Mouse (Mus musculus) adrenal gland, postnatal 10 days (tissue): ENCODE data around the gene Prss53. TPM values are rescaled to one million over a fixed set of nuclear protein-coding genes. Genes with fewer than 3 reads are reported as not detected.
"Not testable (repeated sequence)": the region's sequence is repeated elsewhere in the genome, so short reads cannot be mapped to it uniquely, and the experiment has no call there.

ENCODE experiments used
- DNase-seq: peaks from one replicate; pipeline ENCODE4 v3.0.0; 2021; ENCODE audit warnings: mixed read lengths
- total RNA-seq, 2 experiments: library from RNA; stranded (reverse); gene quantifications; 2 replicates each; pipeline ENCODE4 v1.2.3; 2021

Gene Prss53
- total RNA-seq, 2 experiments from 2014 or later: 0.72 to 1.2 TPM

GRCm38 (mm10) chr7:127875627-127876001 is 15.2 kb downstream of the Prss53 start:
- DNase-seq: peak; percentile 95

- DNase-seq: no peak
These were observed 15.8 kb downstream of the Prss53 start for GRCm38 (mm10) chr7:127874812-127875626.

GRCm38 (mm10) chr7:127870136-127870821 is 20.5 kb downstream of the Prss53 start:
- no peak for DNase-seq

GRCm38 (mm10) chr7:127869149-127869810 is 21.5 kb downstream of the Prss53 start:
- no peak for DNase-seq

- no peak for DNase-seq
These were observed 23.1 kb downstream of the Prss53 start for GRCm38 (mm10) chr7:127867641-127868040.

- DNase-seq: no peak
These were observed 24.3 kb downstream of the Prss53 start for GRCm38 (mm10) chr7:127866434-127866833.

- no peak for DNase-seq
These were observed 32.5 kb downstream of the Prss53 start for GRCm38 (mm10) chr7:127858258-127858657.

- no peak for DNase-seq
These were observed 39.9 kb downstream of the Prss53 start for GRCm38 (mm10) chr7:127850906-127851305.

GRCm38 (mm10) chr7:127849973-127850875 is 40.5 kb downstream of the Prss53 start:
- no peak for DNase-seq

- peak; percentile 85 for DNase-seq
These were observed 48.6 kb downstream of the Prss53 start for GRCm38 (mm10) chr7:127842001-127842718.

GRCm38 (mm10) chr7:127841340-127842000 is 49.3 kb downstream of the Prss53 start:
- DNase-seq: peak; percentile 95

GRCm38 (mm10) chr7:127840886-127841285 is 49.9 kb downstream of the Prss53 start:
- DNase-seq: peak; percentile 67

- not testable (repeated sequence) for DNase-seq
These were observed 50.7 kb downstream of the Prss53 start for GRCm38 (mm10) chr7:127840031-127840430.

- not testable (repeated sequence) for DNase-seq
These were observed 52.9 kb downstream of the Prss53 start for GRCm38 (mm10) chr7:127837878-127838277.

GRCm38 (mm10) chr7:127837473-127837872 is 53.3 kb downstream of the Prss53 start:
- no peak for DNase-seq

Other genes with a start within 250 kb of the Prss53 start
- 10 to 100 TPM; 77.0 to 81.8 TPM for gene Bcl7c, start 182.0 kb downstream of the Prss53 start, total RNA-seq
- gene Ctf1, start 178.2 kb downstream of the Prss53 start, total RNA-seq: 1 to 10 TPM; 6.3 to 6.8 TPM
- gene Ctf2, start 158.8 kb downstream of the Prss53 start, total RNA-seq: not detected
- gene Fbxl19, start 146.4 kb downstream of the Prss53 start, total RNA-seq: 10 to 100 TPM; 12.3 to 18.5 TPM
- gene Orai3, start 121.2 kb downstream of the Prss53 start, total RNA-seq: 10 to 100 TPM; 31.5 to 32.0 TPM
- gene Setd1a, start 114.3 kb downstream of the Prss53 start, total RNA-seq: 10 to 100 TPM; 35.9 to 46.6 TPM
- 1 to 10 TPM; 4.7 to 5.6 TPM for gene Gm49388, start 105.4 kb downstream of the Prss53 start, total RNA-seq
- gene Hsd3b7, start 90.4 kb downstream of the Prss53 start, total RNA-seq: 10 to 100 TPM; 57.1 to 73.1 TPM
- gene Stx4a, start 66.7 kb downstream of the Prss53 start, total RNA-seq: 10 to 100 TPM; 67.8 to 94.9 TPM
- 1 to 10 TPM; 6.9 to 9.4 TPM for gene Stx1b, start 66.4 kb downstream of the Prss53 start, total RNA-seq
- gene Zfp646, start 14.7 kb downstream of the Prss53 start, total RNA-seq: 10 to 100 TPM; 29.8 to 35.6 TPM
- gene Zfp668, start 14.1 kb downstream of the Prss53 start, total RNA-seq: 1 to 10 TPM; 5.4 to 9.5 TPM
- not detected for gene Gm21974, start 4.5 kb upstream of the Prss53 start, total RNA-seq
- 100 to 1,000 TPM in 1 of 2 experiments, 10 to 100 TPM in 1; 84.3 to 112 TPM for gene Vkorc1, start 4.6 kb upstream of the Prss53 start, total RNA-seq
- 100 to 1,000 TPM; 124 to 135 TPM for gene Bckdk, start 13.1 kb upstream of the Prss53 start, total RNA-seq
- 10 to 100 TPM; 22.5 to 24.7 TPM for gene Kat8, start 21.5 kb upstream of the Prss53 start, total RNA-seq
- under 1 TPM; 0.45 to 0.96 TPM for gene Prss8, start 39.1 kb upstream of the Prss53 start, total RNA-seq
- gene Prss36, start 55.8 kb upstream of the Prss53 start, total RNA-seq: 10 to 100 TPM; 11.5 to 12.4 TPM
- 100 to 1,000 TPM; 261 to 396 TPM for gene Fus, start 76.5 kb upstream of the Prss53 start, total RNA-seq
- 1 to 10 TPM; 5.6 to 8.0 TPM for gene Pycard, start 102.9 kb upstream of the Prss53 start, total RNA-seq
- gene Trim72, start 113.0 kb upstream of the Prss53 start, total RNA-seq: 10 to 100 TPM in 1 of 2 experiments, 1 to 10 TPM in 1; 5.2 to 24.5 TPM
- gene Itgam, start 171.7 kb upstream of the Prss53 start, total RNA-seq: 1 to 10 TPM; 5.4 to 5.9 TPM
- gene Gm49368, start 171.7 kb upstream of the Prss53 start, total RNA-seq: under 1 TPM in 1 of 2 experiments, not detected in 1; 0.09 TPM
- gene Itgax, start 238.6 kb upstream of the Prss53 start, total RNA-seq: 1 to 10 TPM in 1 of 2 experiments, under 1 TPM in 1; 0.54 to 1.5 TPM